Mouse (Mus musculus) cerebellum, adult 9-11 months (tissue): ENCODE data around the gene Sox5.
A peak's percentile ranks its signal among the peaks of the same experiment; 100 is the strongest.

Experiments used
- DNase-seq: peaks from one replicate; pipeline ENCODE4 v3.0.0; 2022

The Sox5 gene

DNA sequence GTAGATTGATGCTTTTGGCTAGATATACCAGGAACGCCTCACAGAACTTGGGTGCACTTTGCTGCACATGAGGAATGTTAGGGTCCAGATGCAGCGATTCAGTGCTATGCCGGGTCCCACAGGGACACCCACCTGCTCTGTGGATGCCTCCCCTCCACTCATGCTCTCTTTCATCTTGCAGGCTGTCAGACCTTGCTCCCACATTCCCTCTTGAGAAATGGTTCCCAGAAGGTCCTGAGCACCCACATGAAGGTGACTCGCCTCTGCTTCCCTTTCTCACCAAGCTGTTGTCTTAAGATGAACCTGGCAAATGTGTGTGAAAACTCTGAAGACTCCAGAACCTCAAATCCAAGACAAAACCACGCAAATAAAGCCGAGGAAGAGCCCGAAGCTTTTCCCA is 704.0 kb downstream of the Sox5 start:
- no peak for DNase-seq

DNA sequence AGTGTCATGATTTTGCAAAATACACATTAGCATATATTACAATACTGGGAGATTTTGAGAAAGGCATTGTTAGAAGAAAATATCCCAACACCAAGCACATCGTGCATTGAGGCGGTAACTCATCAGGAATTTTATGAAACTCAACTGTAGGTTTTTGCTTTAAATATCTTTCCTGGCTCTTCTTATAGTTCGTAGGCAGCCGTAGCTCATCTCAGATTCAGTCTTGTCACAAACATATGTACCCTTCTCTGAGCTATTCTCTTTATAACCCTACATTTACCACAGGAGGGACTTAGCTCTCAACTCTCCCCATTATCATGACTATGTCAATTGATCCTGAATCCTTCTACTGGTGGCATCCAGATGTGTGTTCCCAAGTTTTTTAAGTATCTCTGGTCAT is 705.4 kb downstream of the Sox5 start:
- DNase-seq, result no peak

DNA sequence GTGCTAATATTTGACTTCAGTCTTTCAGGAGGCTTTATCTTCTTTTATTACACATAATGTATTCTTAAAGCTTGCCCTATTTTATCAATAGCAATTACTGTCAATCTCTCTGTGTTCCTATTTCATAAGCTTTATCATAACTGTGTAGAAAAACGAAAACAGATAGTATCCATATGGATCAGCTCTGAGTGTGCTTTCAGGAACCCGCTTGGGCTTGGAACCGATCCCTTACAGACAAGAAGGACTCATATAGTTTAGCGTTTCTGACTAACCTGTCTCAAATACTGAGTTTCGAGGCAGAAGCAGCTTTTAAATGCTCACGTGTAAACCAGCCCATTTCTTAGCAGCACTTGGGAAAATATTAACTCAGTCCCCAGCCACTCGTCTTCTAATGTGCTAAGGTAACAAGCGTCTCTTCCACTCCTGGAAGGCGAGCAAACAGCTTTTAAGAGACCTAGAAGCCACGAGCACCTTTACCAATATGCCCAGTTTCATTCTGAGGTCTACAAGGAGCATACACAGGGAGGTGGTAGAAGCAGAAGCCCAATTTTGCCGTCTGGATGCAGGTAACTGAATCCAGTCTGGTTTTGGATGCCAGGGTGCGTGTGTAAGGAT is 706.3 kb downstream of the Sox5 start:
- DNase-seq, result no peak

- no peak for DNase-seq
Observed at GRCm38 (mm10) chr6:144074826-144075225, 707.0 kb downstream of the Sox5 start.

DNA sequence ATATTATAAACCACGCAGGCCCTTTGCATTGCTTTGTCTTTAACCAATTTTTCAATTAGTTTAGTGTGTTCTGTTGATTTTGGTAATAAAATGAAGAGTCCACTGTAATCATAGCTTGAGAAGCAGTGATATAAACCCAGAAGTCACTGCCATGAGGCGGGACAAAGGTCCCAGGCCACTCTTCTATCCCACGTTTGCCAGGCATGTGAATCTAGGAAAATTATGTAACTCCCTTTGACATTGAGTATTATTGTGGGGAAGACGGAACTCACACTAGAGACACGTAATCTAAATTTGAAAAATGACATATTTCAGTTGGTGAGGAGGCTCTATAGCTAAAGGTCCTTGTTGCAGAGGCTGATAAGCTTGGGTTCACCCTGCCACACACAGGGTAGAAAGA is 711.3 kb downstream of the Sox5 start:
- DNase-seq, result no peak

DNA sequence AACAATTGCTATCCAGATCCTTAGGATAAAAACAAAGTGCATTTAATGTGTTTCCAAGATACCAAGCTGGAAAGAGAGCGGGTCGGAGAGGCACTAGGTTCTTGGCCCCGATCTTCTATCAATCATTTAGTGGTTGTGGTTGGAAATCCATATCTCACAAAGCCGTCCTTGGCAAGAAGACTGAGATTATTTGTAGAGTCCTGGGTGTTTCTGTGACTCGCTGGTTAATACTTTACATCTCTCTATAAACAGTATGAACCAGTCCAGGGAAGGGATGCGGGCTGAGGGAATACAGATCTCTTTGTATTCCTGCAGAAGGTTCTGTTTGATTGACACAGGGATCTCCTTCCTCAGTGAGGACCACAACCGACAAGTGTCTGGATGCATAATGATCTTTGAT is 714.3 kb downstream of the Sox5 start:
- DNase-seq, result no peak

DNA sequence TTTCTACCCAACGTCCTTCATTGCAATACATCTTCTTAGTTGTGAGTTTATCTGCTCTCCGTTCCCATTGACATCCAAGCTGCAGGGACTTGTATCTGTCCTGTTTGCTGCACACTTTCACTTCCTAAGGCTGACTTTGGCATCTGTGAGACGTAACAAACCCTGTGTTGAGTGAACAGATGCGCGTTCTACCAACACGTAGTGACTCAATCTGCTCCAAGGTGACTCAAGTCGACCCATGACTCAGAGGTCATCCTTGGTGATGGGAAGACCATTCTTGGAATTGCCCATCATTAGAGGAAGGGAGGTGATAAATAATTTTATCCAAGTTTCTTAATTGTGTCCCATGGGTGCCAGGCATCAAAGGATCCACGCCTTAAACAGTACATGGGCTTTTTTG is 719.3 kb downstream of the Sox5 start:
- no peak for DNase-seq

DNA sequence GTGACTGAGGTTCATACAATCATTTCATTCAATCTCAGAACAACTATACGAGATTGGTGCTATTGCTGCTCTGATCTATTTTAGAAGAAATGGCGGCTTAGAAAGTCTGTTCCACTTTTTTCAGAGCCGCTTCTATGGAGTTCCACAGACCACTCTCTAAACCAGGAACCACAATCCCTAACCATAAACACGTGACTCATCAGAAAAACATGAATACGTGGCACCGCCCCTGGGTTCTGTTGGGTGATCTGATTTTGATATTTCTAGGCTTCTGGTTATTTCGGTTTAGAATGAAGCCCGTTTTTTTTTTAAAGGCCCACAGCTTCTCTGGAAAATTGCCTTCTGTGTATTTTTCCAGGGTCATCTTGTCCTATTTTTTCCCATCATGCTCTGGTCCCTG is 720.0 kb downstream of the Sox5 start:
- DNase-seq, result no peak

DNA sequence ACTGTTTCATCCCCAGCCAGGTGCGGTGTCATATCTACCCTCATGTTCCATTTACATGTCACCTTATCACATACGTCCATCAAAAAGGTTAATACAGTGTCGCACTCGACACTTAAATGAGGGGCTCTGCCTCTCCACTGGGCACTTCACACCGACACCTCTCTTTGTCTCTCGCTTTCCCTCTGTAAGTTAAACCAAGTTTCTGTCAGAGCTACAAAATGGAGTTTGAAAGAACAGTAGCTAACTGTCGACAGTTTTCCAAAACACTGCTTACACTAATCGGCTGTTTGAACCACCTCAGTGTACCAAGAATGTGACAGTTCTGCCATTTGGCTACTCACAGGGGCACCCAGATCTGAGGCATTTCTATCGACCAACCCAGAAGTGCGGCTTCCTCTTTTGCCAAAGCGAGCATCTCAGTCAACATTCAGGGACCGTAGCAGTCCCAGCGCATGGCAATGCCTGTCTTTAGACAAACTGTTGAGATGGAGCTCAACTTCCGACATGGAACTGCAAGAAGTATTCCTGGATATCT is 724.6 kb downstream of the Sox5 start:
- DNase-seq, result no peak

- DNase-seq, result peak; percentile 55
Observed at GRCm38 (mm10) chr6:144056252-144057097, 725.3 kb downstream of the Sox5 start.

- DNase-seq, result no peak
Observed at GRCm38 (mm10) chr6:144052487-144052886, 729.3 kb downstream of the Sox5 start.

DNA sequence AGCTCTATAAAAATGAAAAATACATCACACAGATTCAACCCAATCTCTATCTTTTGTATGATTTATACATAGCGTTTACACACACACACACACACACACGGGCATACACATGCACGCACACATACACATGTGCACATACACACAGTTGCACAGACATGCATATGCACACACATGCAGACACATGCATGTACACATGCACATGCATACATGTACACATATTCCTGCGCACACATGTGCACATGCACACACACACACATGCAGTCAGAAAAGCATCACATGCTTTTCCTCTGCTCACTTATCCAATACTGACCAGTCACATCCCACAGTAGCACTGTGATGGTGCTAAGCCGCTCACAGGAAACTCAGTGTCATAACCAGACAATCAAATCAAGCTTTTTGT is 730.5 kb downstream of the Sox5 start:
- DNase-seq, result no peak

GRCm38 (mm10) chr6:144048201-144048924 is 733.4 kb downstream of the Sox5 start:
- DNase-seq, result no peak

- DNase-seq, result peak; percentile 27
Observed at GRCm38 (mm10) chr6:144045503-144045902, 736.3 kb downstream of the Sox5 start.

- DNase-seq, result no peak
Observed at GRCm38 (mm10) chr6:144044381-144044780, 737.4 kb downstream of the Sox5 start.

- no peak for DNase-seq
Observed at GRCm38 (mm10) chr6:144042936-144043335, 738.8 kb downstream of the Sox5 start.

DNA sequence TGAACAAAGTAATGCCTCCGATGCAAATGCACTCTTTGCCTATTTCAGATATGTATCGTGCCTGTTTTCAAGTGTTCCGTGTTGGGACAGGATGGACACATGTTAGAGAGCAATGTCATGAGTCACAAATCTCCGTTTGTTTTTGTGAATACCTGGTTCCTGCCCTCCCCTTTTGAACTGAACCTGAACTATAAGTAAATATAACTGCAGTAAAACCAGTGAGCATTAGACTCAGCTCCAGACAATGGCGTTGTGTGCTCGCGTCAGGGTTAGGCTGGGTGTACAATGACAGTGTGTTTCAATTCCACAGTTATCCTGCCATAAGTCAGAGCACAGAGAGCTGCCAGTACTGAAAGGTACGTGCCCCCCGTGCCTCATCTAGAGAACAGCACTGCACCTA is 739.8 kb downstream of the Sox5 start:
- no peak for DNase-seq

GRCm38 (mm10) chr6:144041188-144041587 is 740.6 kb downstream of the Sox5 start:
- no peak for DNase-seq

GRCm38 (mm10) chr6:144040349-144040748 is 741.4 kb downstream of the Sox5 start:
- DNase-seq, result no peak

GRCm38 (mm10) chr6:144039221-144039620 is 742.6 kb downstream of the Sox5 start:
- no peak for DNase-seq

- DNase-seq, result no peak
Observed at GRCm38 (mm10) chr6:144033191-144033590, 748.6 kb downstream of the Sox5 start.

DNA sequence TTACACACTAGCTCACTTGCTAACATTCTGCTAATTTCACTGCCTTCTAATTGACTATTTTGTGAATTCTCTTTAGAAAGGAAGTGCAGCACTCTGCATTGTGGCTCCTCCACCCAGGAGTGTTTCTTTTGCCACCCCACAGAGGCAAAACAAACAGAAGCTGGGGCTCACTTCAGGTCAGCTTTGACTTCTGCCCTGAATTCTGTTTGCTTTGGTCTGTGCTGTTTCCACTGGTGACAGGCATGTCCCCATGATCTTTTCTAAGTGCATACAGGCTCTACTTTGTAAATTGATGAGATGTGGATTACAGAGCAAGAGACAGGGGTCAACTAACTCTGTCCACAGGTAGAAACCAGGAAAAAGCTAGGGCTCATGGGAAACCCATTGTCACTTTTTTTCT is 764.8 kb downstream of the Sox5 start:
- DNase-seq, result no peak

- no peak for DNase-seq
Observed at GRCm38 (mm10) chr6:144011880-144012524, 769.8 kb downstream of the Sox5 start.
